26 mouse cellular contexts compared by ENCODE assay signal in the genomic region with DNA sequence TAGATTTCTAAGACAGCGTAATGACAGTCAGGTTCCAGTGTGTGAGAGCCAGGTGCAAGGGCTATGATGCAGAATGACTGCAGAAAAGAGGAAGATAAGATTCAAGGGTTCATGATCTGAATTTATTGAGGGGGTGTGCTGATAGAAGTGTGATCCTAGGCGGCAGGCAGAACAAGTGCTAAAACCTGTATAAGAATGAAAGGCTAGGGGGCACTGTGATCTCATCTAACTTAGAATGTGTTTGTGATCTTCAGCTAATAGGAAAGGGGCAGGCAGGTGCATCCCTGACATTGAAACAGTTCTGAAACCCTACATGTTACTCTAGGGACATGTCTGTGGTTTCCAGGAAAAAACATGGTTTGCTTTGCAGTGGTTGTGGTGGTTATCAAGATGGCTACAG. TPM values are rescaled to one million over a fixed set of nuclear protein-coding genes. Genes with fewer than 3 reads are reported as not detected.
DNase-seq lines count a peak whose midpoint lies in the region; ATAC-seq and TF ChIP-seq lines count a peak whose summit lies in the region.
"Had no signal": no experiment of that assay in that cellular context is flagged by ENCODE, and none has a peak within 500 bp of the region (broad histone marks: within the 10 kb centered on the region; RNA-seq: fewer than 3 reads in every experiment).

No protein-coding gene starts in this region.

- H3K36me3 ChIP-seq in intestine, postnatal 0 days (ENCODE audit: control insufficient read depth, insufficient read depth), result no peaks in the 10 kb centered on the region
- no peaks in the 10 kb centered on the region for H3K36me3 ChIP-seq in intestine, embryonic 15.5 days
- no peaks in the 10 kb centered on the region for H3K36me3 ChIP-seq in lung, postnatal 0 days (ENCODE audit: insufficient read depth, low read length)
- H3K36me3 ChIP-seq: forebrain, embryonic 15.5 days; hindbrain, embryonic 13.5 days had no signal

- intact Hi-C loops in left cerebral cortex, postnatal 10 days (cut with DNase I), result loop anchor here (5.0 kb wide), 1 partner anchor 104 kb away; no protein-coding TSS in a partner anchor

- no peak overlapping the region for H3K9ac ChIP-seq in intestine, postnatal 0 days (ENCODE audit: low read depth, low read length)
- H3K9ac ChIP-seq in intestine, embryonic 15.5 days, result no peak overlapping the region
- H3K9ac ChIP-seq in lung, postnatal 0 days (replicated peaks; ENCODE audit: low read depth), result no peak overlapping the region
- H3K9ac ChIP-seq: embryonic facial prominence, embryonic 15.5 days; forebrain, embryonic 15.5 days; heart, embryonic 12.5 days; hindbrain, embryonic 13.5 days; limb, embryonic 15.5 days; midbrain, embryonic 13.5 days had no signal

- DNase-seq in lung, postnatal 0 days (ENCODE audit: low spot score), result no peak
- DNase-seq in lung, postnatal 14 days, result no peak
- DNase-seq in B cell, adult 2 months, result peak; percentile 26 to 32
- no peak for DNase-seq in left cerebral cortex, postnatal 10 days (ENCODE audit: extremely low spot score in 1 of 2, low spot score in 2 of 2)
- DNase-seq: adrenal gland, postnatal 10 days; cerebellum, adult 18-20 months; gastrocnemius, postnatal 25 days; heart, adult 18-20 months; heart, postnatal 14 days; kidney, adult 8-10 months; kidney, postnatal 25 days; left cerebral cortex, postnatal 4 days; lung, adult 18-20 months; thymus, adult 2 months had no signal

- TF ChIP-seq CTCF in intestine, postnatal 0 days (IDR thresholded peaks at IDR 0.05; ENCODE audit: low read depth), result peak; percentile 32; the same call in 1 of the 2 replicates
- peak; percentile 6; the same call in 1 of the 2 replicates for TF ChIP-seq CTCF in lung, postnatal 0 days (IDR thresholded peaks at IDR 0.05)

- TF ChIP-seq EP300 in lung, postnatal 0 days (IDR thresholded peaks at IDR 0.05), result no peak

- H3K4me1 ChIP-seq in intestine, postnatal 0 days (replicated peaks; ENCODE audit: control insufficient read depth, insufficient read depth, low read length), result no peaks in the 10 kb centered on the region
- peaks cover 6% of the 10 kb centered on the region; the same call in 1 of the 2 replicates for H3K4me1 ChIP-seq in intestine, embryonic 15.5 days (replicated peaks)
- H3K4me1 ChIP-seq in lung, postnatal 0 days (ENCODE audit: insufficient read depth, low read depth, low read length), result peaks cover 5% of the 10 kb centered on the region; the same call in 1 of the 2 replicates

- 70% methylated on average over 2 of the region's 2 CpGs for WGBS in intestine, postnatal 0 days
- 69% methylated on average over 2 of the region's 2 CpGs for WGBS in intestine, embryonic 15.5 days
- 65% methylated on average over 2 of the region's 2 CpGs for WGBS in lung, postnatal 0 days

- H3K9me3 ChIP-seq in intestine, postnatal 0 days (ENCODE audit: control insufficient read depth), result no peaks in the 10 kb centered on the region
- H3K9me3 ChIP-seq in intestine, embryonic 15.5 days, result no peaks in the 10 kb centered on the region
- no peaks in the 10 kb centered on the region for H3K9me3 ChIP-seq in lung, postnatal 0 days (ENCODE audit: low read length)
- H3K9me3 ChIP-seq: embryonic facial prominence, embryonic 15.5 days; forebrain, embryonic 15.5 days; heart, embryonic 12.5 days; hindbrain, embryonic 13.5 days; limb, embryonic 15.5 days; midbrain, embryonic 13.5 days had no signal

- no peak overlapping the region for H3K4me2 ChIP-seq in intestine, postnatal 0 days (replicated peaks; ENCODE audit: low read depth)
- H3K4me2 ChIP-seq in intestine, embryonic 15.5 days (replicated peaks), result no peak overlapping the region
- H3K4me2 ChIP-seq in lung, postnatal 0 days (replicated peaks; ENCODE audit: low read depth, low read length), result no peak overlapping the region
- H3K4me2 ChIP-seq: embryonic facial prominence, embryonic 15.5 days; forebrain, embryonic 15.5 days; heart, embryonic 12.5 days; hindbrain, embryonic 13.5 days; limb, embryonic 15.5 days; midbrain, embryonic 13.5 days had no signal

- no peaks in the 10 kb centered on the region for H3K27me3 ChIP-seq in intestine, postnatal 0 days (replicated peaks; ENCODE audit: control insufficient read depth, insufficient read depth, low read length)
- no peaks in the 10 kb centered on the region for H3K27me3 ChIP-seq in intestine, embryonic 15.5 days (replicated peaks)
- no peaks in the 10 kb centered on the region for H3K27me3 ChIP-seq in lung, postnatal 0 days (replicated peaks; ENCODE audit: insufficient read depth, low read length)
- H3K27me3 ChIP-seq: embryonic facial prominence, embryonic 15.5 days; forebrain, embryonic 15.5 days; heart, embryonic 12.5 days; limb, embryonic 15.5 days; midbrain, embryonic 13.5 days had no signal

- no peak overlapping the region for H3K4me3 ChIP-seq in intestine, postnatal 0 days (ENCODE audit: low read depth, low read length)
- H3K4me3 ChIP-seq in intestine, embryonic 15.5 days (replicated peaks), result no peak overlapping the region
- no peak overlapping the region for H3K4me3 ChIP-seq in lung, postnatal 0 days (ENCODE audit: low read depth, low read length)
- H3K4me3 ChIP-seq: embryonic facial prominence, embryonic 15.5 days; forebrain, embryonic 15.5 days; heart, embryonic 12.5 days; hindbrain, embryonic 13.5 days; limb, embryonic 15.5 days; megakaryocyte, embryonic 14.5 days; midbrain, embryonic 13.5 days had no signal

- ATAC-seq in intestine, postnatal 0 days, result no peak
- ATAC-seq in intestine, embryonic 15.5 days, result no peak
- ATAC-seq in lung, postnatal 0 days, result no peak
- ATAC-seq in megakaryocyte progenitor cell, adult 5-6 weeks (replicated peaks; ENCODE audit: poor library complexity), result 0 out of 2 replicates have a peak, but pooled peaks have one; percentile 24
- ATAC-seq: forebrain, embryonic 15.5 days; midbrain, embryonic 13.5 days had no signal

- H3K27ac ChIP-seq in intestine, postnatal 0 days (ENCODE audit: low read depth, low read length), result no peak overlapping the region
- no peak overlapping the region for H3K27ac ChIP-seq in intestine, embryonic 15.5 days
- H3K27ac ChIP-seq in lung, postnatal 0 days (ENCODE audit: low read length), result no peak overlapping the region
- H3K27ac ChIP-seq: embryonic facial prominence, embryonic 15.5 days; forebrain, embryonic 15.5 days; hindbrain, embryonic 13.5 days; limb, embryonic 15.5 days; midbrain, embryonic 13.5 days had no signal

RNA-seq across cellular contexts. Expression of a gene that starts 5.2 kb away (rescaled TPM):
- 15.8 and 16.9 TPM in 2 replicates for polyA plus RNA-seq in intestine, postnatal 0 days (2015; fragmentation: Nextera tagmentation; extraction: Ambion mirVana)
- 22.2 and 25.0 TPM in 2 replicates for polyA plus RNA-seq in intestine, embryonic 15.5 days (2015; fragmentation: Nextera tagmentation; extraction: Ambion mirVana)
- polyA plus RNA-seq in lung, postnatal 0 days (2015; fragmentation: Nextera tagmentation; extraction: Ambion mirVana), result 25.7 and 30.4 TPM in 2 replicates
- 2.3 and 3.0 TPM in 2 replicates for total RNA-seq in megakaryocyte progenitor cell, adult 5-6 weeks (2015)
- 0.24 and 0.67 TPM in 2 replicates for total RNA-seq in megakaryocyte progenitor cell, adult 5-6 weeks (2017)
- 10 to 100 TPM; 68.9 to 71.0 TPM for total RNA-seq in left cerebral cortex, postnatal 10 days (2021)

RNA-seq across cellular contexts. Expression of a gene that starts 7.9 kb away (rescaled TPM):
- 6.4 and 6.5 TPM in 2 replicates for polyA plus RNA-seq in intestine, postnatal 0 days (2015; fragmentation: Nextera tagmentation; extraction: Ambion mirVana)
- 6.0 and 6.5 TPM in 2 replicates for polyA plus RNA-seq in intestine, embryonic 15.5 days (2015; fragmentation: Nextera tagmentation; extraction: Ambion mirVana)
- polyA plus RNA-seq in lung, postnatal 0 days (2015; fragmentation: Nextera tagmentation; extraction: Ambion mirVana), result 6.5 and 7.7 TPM in 2 replicates
- 0.72 and 1.5 TPM in 2 replicates for total RNA-seq in megakaryocyte progenitor cell, adult 5-6 weeks (2015)
- total RNA-seq in megakaryocyte progenitor cell, adult 5-6 weeks (2017), result 1.6 and 1.7 TPM in 2 replicates
- 1 to 10 TPM; 4.1 to 4.8 TPM for total RNA-seq in left cerebral cortex, postnatal 10 days (2021)

RNA-seq across cellular contexts. Expression of a gene that starts 12.2 kb away (rescaled TPM):
- not detected in 2 replicates for polyA plus RNA-seq in intestine, postnatal 0 days (2015; fragmentation: Nextera tagmentation; extraction: Ambion mirVana)
- not detected in 2 replicates for polyA plus RNA-seq in intestine, embryonic 15.5 days (2015; fragmentation: Nextera tagmentation; extraction: Ambion mirVana)
- polyA plus RNA-seq in lung, postnatal 0 days (2015; fragmentation: Nextera tagmentation; extraction: Ambion mirVana), result not detected in 2 replicates
- total RNA-seq in megakaryocyte progenitor cell, adult 5-6 weeks (2015), result not detected in 2 replicates
- total RNA-seq in megakaryocyte progenitor cell, adult 5-6 weeks (2017), result 0.88 TPM in 1 of 2 replicates, not detected in the other
- not detected for total RNA-seq in left cerebral cortex, postnatal 10 days (2021)
- total RNA-seq: adrenal gland, postnatal 10 days; gastrocnemius, postnatal 25 days; heart, adult 18-20 months; heart, postnatal 14 days; left cerebral cortex, postnatal 4 days had no signal
- polyA plus RNA-seq: embryonic facial prominence, embryonic 15.5 days; forebrain, embryonic 15.5 days; heart, embryonic 12.5 days; hindbrain, embryonic 13.5 days; limb, embryonic 15.5 days; midbrain, embryonic 13.5 days; neural tube, embryonic 14.5 days; stomach, embryonic 16.5 days; thymus, adult 2 months had no signal

RNA-seq across cellular contexts. Expression of a gene that starts 15.8 kb away (rescaled TPM):
- polyA plus RNA-seq in intestine, postnatal 0 days (2015; fragmentation: Nextera tagmentation; extraction: Ambion mirVana), result 48.3 and 51.4 TPM in 2 replicates
- 126 and 130 TPM in 2 replicates for polyA plus RNA-seq in intestine, embryonic 15.5 days (2015; fragmentation: Nextera tagmentation; extraction: Ambion mirVana)
- polyA plus RNA-seq in lung, postnatal 0 days (2015; fragmentation: Nextera tagmentation; extraction: Ambion mirVana), result 42.0 and 46.1 TPM in 2 replicates
- total RNA-seq in megakaryocyte progenitor cell, adult 5-6 weeks (2015), result 99.3 TPM in 2 replicates
- total RNA-seq in megakaryocyte progenitor cell, adult 5-6 weeks (2017), result 225 and 247 TPM in 2 replicates
- 100 to 1,000 TPM; 170 to 172 TPM for total RNA-seq in left cerebral cortex, postnatal 10 days (2021)

RNA-seq across cellular contexts. Expression of a gene that starts 25.8 kb away (rescaled TPM):
- polyA plus RNA-seq in intestine, postnatal 0 days (2015; fragmentation: Nextera tagmentation; extraction: Ambion mirVana), result 8.3 and 8.8 TPM in 2 replicates
- polyA plus RNA-seq in intestine, embryonic 15.5 days (2015; fragmentation: Nextera tagmentation; extraction: Ambion mirVana), result 13.4 TPM in 2 replicates
- polyA plus RNA-seq in lung, postnatal 0 days (2015; fragmentation: Nextera tagmentation; extraction: Ambion mirVana), result 0.42 and 1.2 TPM in 2 replicates
- total RNA-seq in megakaryocyte progenitor cell, adult 5-6 weeks (2015), result 0.57 TPM in 1 of 2 replicates, not detected in the other
- 0.21 TPM in 1 of 2 replicates, not detected in the other for total RNA-seq in megakaryocyte progenitor cell, adult 5-6 weeks (2017)
- 10 to 100 TPM; 59.7 to 59.9 TPM for total RNA-seq in left cerebral cortex, postnatal 10 days (2021)
- total RNA-seq: gastrocnemius, postnatal 25 days had no signal

Comparison
In these comparisons a context has a peak if more than half of its experiments do, and no peak if none do; other contexts are left out.
1. DNase-seq: peak in B cell, adult 2 months (2 of 2); none in lung, postnatal 0 days (single experiment), lung, postnatal 14 days (single experiment) and left cerebral cortex, postnatal 10 days (0 of 2).